Mouse (Mus musculus) C3H10T1/2 (cell line): ENCODE measurements around the gene Olfr1459. TPM values are rescaled to one million over a fixed set of nuclear protein-coding genes. Genes with fewer than 3 reads are reported as not detected.

Experiments used
- polyA plus RNA-seq, 2 experiments: library from polyadenylated mRNA; unstranded; fragments of >200 nt; fragmentation: generic; extraction: Trizol; gene quantifications; one replicate each; pipeline ENCODE4 v1.2.1; 2012; ENCODE audit warnings: missing spikeins in 2 of 2

Gene Olfr1459
- polyA plus RNA-seq, result not detected

DNA sequence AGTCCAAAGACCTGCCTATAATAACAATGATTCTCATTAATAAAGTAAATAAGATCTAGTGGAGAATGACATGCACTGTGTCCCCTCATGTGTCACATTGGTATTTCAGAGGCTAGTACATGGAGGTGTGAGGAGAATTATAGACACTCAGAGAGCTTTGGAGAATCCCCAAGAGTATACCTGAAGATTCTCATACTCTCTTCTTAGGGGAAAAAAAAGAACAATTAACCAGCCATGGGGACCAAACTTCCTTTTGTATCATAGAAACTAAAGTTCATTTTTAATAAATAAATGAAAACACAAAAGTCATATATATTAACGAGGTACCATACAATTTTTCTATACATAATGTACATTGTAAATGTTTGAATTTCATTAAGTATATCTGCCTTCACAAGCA, at the start of gene Olfr1459:
Olfr1459 (minus strand) TSS at position 101 of the 400 bp plus-strand sequence.

DNA sequence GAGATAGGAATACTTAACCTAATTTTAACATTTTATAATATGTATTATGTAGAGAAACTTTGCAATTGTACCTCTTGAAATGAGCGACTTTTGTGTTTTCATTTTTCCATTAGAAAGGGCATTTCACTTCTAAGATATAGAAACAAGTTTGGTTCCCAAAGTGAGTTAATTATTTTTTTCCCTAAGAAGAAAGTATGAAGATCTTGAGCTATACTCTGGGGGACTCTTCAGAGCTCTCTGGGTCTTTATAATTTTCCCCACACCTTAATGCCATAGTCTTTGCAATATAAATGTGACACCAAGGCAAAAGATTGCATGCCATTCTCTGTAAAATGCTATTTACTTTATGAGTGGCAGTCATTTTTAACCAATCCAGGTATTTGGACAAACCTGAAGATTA, 36.1 kb upstream of the Olfr1459 start, which contains the start of gene Olfr1462:
Olfr1462 (plus strand) TSS at position 301 of the 400 bp plus-strand sequence.

DNA sequence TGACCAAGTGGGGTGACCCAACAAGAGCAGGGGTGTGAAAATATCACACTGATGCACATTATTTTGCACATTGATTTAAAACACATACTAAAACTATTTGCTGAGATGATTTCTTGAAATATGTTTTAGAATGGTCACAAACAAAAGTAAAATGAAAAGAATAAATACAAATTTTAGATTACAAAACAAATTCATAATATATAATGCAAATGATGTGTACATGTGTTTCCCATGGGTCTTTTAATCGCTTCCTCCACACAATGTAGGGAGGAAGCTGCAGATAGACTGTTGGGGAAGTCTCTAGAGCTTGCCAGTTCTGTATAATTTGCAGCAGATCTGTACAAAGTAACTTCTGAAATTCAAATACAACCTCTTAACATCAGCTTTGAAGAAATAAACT, 13.4 kb upstream of the Olfr1459 start, which contains the start of gene Olfr1461:
Olfr1461 (plus strand) TSS at position 301 of the 400 bp plus-strand sequence.

DNA sequence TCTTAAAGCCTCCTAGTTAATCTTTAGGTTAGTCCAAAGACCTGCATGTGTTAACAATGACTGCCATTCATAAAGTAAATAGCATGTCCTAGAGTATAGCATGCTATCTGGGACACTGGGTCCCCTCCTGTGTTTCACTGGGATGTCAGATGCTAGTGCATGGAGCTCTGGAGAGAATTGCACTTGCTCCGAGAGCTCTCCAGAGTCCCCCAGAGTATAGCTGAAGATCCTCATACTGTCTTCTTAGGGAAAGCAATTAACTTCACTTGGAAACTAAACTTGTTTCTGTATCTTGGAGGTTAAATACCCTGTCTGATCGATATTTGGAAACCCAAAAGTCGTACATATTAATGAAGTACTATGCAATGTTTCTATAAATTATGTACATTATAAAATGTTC, 42.7 kb downstream of the Olfr1459 start, which contains the start of gene Olfr1458:
Olfr1458 (minus strand) TSS at position 101 of the 400 bp plus-strand sequence.

DNA sequence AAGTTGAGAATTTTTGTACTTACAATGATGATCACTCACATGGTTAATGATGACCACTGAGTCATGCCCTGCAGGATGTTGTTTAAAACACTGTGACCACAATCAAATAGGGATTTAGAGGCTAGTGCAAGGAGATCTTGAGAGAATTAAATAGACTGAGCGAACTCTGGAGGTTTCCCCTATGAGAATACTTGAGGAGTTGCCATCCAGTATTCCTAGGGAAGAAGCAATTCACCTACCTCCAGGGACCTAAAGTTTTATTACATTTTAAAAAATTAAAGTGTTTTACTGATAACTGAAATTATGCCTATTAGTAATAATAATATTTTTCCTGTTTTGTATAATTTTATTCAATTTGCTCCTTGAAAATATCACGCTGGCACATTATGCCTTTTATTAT, 51.6 kb downstream of the Olfr1459 start, which contains the start of gene Olfr1457:
Olfr1457 (minus strand) TSS at position 101 of the 400 bp plus-strand sequence.

Other genes with a start within 250 kb of the Olfr1459 start
- gene Olfr1447, start 245.8 kb downstream of the Olfr1459 start, polyA plus RNA-seq, result not detected
- not detected for gene Olfr1448, start 225.1 kb downstream of the Olfr1459 start, polyA plus RNA-seq
- gene Olfr1449, start 218.7 kb downstream of the Olfr1459 start, polyA plus RNA-seq, result not detected
- gene Olfr1450, start 199.3 kb downstream of the Olfr1459 start, polyA plus RNA-seq, result not detected
- not detected for gene Olfr1451, start 154.5 kb downstream of the Olfr1459 start, polyA plus RNA-seq
- gene Olfr1453, start 121.2 kb downstream of the Olfr1459 start, polyA plus RNA-seq, result not detected
- not detected for gene Olfr1454, start 88.9 kb downstream of the Olfr1459 start, polyA plus RNA-seq
- gene Olfr1457, start 51.7 kb downstream of the Olfr1459 start, polyA plus RNA-seq, result not detected
- gene Olfr1458, start 42.8 kb downstream of the Olfr1459 start, polyA plus RNA-seq, result not detected
- gene Olfr1461, start 13.5 kb upstream of the Olfr1459 start, polyA plus RNA-seq, result not detected
- not detected for gene Olfr1462, start 36.2 kb upstream of the Olfr1459 start, polyA plus RNA-seq
- gene Olfr1463, start 81.8 kb upstream of the Olfr1459 start, polyA plus RNA-seq, result not detected
- gene Olfr1465, start 166.0 kb upstream of the Olfr1459 start, polyA plus RNA-seq, result not detected
- gene Olfr1466, start 189.3 kb upstream of the Olfr1459 start, polyA plus RNA-seq, result not detected
- not detected for gene Olfr1467, start 212.7 kb upstream of the Olfr1459 start, polyA plus RNA-seq